1 mouse cellular context compared by ENCODE assay signal in the genomic region with DNA sequence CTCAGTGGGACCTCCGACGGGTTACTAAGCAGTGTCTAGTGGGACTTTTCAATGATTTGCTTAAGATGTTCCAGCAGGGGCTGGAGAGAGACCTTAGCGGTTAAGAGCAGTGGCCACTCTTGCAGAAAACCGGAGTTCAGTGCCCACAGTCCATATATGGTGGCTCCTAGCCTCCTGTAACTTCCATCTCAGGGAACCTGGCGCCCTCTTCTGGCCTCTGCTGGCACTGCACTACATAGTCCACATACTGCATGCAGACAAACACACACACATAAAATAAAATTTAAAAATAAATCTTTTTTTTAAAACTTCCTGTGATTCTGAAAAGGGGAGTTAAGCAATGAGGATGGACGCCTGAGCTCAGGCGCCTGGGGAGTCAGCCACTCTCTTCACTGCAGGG.
TF ChIP-seq lines count a peak whose summit lies in the region.

No protein-coding gene starts in this region.

TF ChIP-seq in MEL, 35 proteins besides CTCF, POLR2A, EP300 and RAD21 (continued from another document):
- TF ChIP-seq TBP (IDR thresholded peaks at IDR 0.05; ENCODE audit: low read depth, low read length) (no peak), BHLHE40 (IDR thresholded peaks at IDR 0.05; ENCODE audit: borderline replicate concordance, low read depth, low read length) (no peak), GATA1 (IDR thresholded peaks at IDR 0.05; ENCODE audit: low read depth, low read length) (no peak), MAFK (IDR thresholded peaks at IDR 0.05; ENCODE audit: borderline replicate concordance, low read depth, low read length) (no peak)
